Mouse (Mus musculus): ENCODE measurements around the gene Aqp7.
"Not testable (repeated sequence)": the region's sequence is repeated elsewhere in the genome, so short reads cannot be mapped to it uniquely, and the experiment has no call there.

The Aqp7 gene

DNA sequence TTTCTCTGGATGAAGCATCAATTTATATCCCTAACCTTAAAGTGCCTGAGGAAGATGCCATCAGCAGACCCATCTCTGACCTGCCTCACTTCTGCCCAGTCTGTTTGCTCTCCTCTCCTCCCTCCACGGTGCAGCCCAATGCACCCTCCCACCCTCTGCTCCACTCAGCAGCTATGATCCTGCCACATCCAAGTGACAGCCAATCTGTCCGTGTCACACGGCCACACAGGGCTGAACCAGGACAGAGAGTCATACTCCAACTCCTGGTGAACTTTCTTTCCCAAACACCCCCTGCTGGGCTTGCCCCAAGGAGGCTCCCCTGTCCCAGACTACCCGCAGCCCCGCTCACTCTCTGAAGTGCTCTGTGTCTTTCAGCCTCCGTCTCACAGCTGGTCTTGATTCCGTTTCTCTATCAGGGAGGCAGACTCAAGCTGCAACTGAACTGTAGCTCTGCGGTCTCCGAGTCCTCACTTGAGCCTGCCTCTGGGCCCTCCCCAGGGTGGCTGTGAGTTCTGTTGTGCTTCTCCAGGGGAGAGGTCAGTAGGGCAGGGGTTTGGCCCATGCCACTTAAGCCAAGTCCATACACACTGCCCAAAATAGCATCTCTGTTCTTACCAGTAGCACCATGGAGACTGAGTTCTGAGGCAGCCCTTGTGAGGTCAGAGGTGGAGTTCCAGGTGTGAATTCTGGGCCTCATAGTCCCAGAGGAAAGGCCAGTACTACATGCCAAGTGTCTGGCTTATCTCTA lies at the start of gene Aqp7:
Gene Aqp7, minus strand, starts transcription at position 616 of the 748 bp plus-strand sequence.
- no peak for DNase-seq (ENCODE audit: low spot score in 2 of 2)

DNA sequence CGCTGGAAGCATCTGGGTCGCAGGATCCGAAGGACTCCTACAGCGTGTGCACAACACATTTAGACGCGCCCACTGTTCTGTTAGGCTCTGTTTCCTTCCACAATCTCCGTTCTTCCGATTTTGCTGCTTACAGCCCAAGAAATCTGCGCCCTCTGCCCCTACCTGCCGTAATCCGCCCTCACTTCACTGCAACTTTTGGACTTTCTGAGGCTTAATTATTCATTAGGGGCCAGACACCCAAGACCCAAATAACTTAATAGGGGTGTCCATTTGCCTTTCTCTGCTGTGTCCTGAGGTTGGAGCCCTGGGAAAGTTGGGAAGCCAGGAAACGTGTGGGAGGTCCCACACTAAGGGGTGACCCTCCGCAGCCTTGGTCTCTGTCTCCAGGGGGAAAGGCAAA lies 49.4 kb upstream of the Aqp7 start:
- no peak for DNase-seq (ENCODE audit: low spot score in 2 of 2)

DNA sequence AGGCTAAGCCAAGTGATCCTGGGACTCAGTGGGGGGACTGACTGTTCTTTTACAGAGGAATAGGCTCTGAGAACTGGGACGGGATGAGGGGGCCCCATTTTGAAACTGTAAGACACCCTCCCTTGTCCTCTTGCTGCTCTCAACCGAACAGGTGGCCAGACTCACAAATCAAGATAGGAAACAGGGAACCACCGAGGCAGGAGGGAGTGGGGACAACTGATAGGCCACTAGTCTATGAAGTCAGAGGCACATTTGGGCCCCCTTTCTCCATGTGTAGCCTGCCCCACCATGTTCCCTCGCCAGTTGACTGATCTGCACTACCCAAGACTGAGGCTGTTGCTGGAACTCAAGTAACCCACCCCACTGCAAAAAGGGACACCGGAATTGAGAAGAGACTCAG lies 48.9 kb upstream of the Aqp7 start:
- DNase-seq (ENCODE audit: low spot score in 2 of 2), result no peak

DNA sequence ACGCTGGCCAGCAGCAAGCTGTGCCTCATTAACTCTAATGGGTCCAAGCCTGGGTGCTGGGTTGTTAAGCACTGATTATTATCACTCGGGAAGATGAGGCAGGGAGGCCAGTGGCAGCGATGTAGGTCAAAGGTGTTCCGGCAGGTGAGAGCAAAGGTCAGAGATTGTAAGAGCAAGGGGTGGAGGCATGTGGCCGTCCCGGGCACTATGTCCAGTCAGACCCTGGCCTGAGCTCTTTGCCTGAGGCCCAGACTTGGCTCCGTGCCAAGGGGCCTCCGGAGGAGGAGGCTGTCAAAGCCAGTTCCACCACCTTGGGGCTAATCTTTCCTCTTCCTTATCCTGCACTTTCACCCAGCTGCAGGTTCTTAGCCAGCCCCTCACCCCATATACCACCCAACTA lies 48.2 kb upstream of the Aqp7 start:
- DNase-seq (ENCODE audit: low spot score in 2 of 2), result no peak

DNA sequence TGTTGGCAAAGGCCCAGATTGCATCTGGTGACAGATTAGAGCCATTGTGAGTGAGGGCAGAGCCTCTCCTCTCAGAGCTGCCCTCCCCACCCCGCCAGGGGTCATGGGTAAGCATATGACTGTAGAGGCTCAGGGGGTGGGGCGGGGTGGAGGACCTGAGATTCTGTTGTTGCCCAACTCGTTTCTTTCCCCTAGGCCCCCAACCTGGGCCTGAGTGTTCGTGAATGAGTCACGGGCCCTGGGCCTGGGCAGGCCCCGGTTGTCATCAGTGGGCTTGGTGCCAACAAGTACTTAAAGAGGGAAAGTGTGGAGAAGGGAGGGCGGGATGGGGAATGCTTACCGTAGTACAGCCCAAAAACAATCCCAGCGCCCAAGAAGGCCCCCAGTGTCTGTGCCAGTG lies 46.4 kb upstream of the Aqp7 start:
- DNase-seq (ENCODE audit: low spot score in 2 of 2), result no peak

DNA sequence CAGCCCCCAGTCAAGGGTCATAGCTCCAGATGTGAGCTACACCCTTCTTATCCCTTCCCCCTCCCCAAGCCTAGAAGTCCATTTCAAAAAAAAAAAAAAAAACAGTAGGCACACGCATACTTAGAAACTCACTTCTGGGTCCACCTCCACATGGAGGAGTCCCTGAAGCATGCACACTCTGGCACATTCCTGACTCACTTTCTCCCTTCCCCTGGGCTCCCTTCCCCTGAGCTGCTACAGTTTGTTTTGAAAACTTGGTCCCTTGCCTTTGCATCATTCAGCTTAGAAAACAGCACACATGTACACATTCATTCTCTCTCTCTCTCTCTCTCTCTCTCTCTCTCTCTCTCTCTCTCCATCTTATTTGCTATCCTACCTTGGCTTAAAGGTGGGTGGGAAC lies 45.0 kb upstream of the Aqp7 start:
- no peak for DNase-seq (ENCODE audit: low spot score in 2 of 2)

DNA sequence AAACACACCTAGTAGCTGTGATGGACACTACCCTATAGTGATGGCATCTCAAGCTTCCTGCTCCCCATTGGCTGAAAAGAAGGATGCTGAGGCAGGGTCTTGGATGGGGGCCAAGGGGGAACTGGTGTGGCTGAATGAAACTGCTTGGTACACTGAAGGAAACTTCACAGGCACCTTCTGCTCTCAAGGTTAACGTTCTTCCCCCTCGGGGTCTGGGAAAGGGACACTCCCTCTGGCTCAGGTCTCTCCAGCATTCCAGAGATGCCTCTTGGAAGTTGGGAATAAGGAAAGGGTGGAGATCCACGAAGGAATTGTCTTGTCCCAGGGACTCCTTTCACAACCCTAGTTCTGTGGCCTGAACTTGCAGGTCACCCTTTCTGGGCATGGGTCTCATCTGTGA lies 43.5 kb upstream of the Aqp7 start:
- DNase-seq (ENCODE audit: low spot score in 2 of 2), result no peak

DNA sequence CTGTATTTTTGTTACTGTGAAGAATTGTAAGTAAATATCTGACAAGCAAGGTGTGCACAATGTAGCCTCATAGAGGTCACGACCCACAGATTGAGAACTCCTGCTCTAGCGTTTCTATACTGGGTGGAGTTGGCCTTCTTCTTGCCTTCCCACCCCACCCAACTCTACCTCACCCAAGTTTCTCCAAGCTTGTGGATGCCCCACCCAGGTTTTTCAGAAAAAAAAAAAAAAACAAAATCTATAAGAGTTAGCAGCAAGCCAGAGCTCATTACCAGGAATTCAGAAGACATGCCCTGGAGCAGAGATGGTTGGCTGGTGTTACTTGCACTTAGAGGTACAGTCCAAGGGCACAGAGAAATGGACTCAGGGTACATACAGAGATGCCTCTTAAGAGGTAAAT lies 41.8 kb upstream of the Aqp7 start:
- DNase-seq (ENCODE audit: low spot score in 2 of 2), result no peak

DNA sequence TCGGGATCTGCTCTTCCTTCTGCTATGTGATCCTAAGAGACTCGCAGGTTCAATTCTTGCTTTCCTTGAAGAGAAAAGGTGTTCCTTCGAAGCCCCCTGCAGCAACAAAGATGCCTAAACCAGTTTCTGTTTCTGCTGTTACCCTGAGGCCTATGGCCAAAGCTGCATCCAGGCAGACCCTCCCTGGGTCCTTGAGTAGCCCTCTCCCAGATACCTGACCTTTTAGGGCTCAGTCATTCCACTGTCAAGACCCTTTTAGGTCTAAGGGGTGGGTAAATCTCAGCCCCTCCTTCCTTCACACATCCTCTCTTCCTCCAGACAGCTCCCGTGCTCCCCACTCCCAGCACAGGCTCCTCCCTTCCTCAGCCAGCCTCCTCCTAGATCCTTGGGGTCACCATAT lies 41.2 kb upstream of the Aqp7 start:
- DNase-seq (ENCODE audit: low spot score in 2 of 2), result no peak

DNA sequence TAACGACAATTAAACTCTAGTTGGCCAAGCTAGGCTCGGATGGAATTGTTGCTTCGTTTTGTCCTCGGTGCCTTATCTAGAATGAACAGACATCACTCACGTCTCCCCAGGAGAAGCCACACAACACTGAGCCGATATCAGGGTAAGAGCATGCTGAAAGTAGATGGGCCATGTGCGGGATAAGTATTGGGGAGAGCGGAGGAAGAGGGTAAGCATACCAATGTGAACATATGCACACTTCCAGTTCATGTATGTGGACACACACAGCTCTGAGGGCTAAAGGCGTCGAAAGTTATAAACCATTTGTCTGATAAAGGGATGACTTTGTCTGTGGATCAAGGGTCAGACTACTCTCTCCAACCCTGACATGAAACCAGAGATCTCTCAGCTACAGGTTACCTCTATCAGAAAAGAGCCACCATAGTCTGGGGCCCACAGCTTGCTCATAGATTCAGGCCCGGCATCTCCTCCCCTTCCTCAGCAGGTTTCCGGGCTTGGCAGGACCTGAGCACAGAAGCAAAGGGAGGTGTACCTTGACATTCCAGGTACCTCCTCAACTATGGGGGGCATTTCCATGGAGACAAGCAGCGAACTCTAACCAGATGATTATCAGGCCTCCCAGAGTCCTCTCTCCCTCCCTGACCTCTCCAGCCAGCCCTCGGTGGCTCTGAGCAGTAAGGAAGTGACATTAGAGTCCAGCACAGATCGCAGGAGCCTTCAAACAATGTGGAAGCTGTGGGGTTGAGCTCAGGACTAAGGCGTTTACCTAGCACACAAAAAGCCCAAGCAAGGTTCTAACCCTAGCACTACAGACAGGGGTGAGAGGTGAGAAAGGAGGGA lies 39.7 kb upstream of the Aqp7 start:
- DNase-seq (ENCODE audit: low spot score in 2 of 2), result peak in 1 of 2 experiments; percentile 20

DNA sequence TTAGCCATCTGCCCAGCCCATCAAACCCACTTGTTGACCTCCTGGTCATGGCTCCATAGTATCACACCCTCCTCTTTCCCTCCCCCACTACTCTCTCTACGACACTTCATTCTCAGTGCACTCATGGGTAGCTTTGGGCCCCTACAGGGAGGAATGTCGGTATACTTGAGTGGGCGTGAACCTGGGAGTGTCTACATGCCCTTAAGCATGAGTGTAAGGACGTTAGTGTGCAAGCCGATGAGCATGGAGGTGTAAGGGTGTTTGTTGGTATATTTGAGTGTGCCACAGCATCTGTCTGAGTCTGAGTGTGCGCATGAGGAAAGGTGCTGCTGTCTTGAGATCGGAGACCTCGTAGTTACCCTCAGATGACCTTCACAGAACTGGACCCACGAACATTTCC lies 39.0 kb upstream of the Aqp7 start:
- no peak for DNase-seq (ENCODE audit: low spot score in 2 of 2)

DNA sequence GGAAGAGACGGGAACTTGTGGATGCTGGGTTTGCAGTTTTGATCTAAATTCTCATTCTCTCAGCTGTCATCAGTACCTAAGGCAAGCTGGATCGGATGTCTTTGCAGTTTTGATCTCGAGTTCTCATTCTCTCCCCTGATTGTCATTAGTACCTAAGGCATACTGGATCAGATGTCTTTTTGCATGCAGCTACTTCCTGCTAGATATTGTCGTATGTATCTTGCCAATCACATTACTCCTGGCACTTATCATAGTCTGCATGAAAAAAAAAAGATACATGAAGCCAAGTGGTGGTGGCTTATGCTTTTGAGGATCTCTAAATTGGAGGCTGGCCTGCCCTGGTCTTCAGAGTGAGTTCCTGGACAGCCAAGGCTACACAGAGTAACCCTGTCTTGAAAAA lies 36.9 kb upstream of the Aqp7 start:
- no peak for DNase-seq (ENCODE audit: low spot score in 2 of 2)

DNA sequence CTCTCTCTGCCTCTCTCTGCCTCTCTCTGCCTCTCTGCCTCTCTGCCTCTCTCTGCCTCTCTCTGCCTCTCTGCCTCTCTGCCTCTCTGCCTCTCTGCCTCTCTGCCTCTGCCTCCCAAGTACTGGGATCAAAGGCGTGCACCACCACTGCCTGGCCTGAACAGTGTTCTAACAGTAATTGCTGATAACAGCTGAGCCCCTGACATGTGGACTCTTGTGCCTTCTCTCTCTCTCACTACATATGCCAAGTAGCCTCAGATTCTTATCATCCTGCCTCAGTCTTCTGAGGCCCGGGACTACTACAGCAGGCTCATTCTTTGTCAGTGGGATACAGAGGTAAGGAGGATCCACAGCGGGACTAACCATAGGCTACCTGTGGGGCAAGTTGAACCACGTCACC lies 34.9 kb upstream of the Aqp7 start:
- DNase-seq (ENCODE audit: low spot score in 2 of 2), result not testable (repeated sequence)

DNA sequence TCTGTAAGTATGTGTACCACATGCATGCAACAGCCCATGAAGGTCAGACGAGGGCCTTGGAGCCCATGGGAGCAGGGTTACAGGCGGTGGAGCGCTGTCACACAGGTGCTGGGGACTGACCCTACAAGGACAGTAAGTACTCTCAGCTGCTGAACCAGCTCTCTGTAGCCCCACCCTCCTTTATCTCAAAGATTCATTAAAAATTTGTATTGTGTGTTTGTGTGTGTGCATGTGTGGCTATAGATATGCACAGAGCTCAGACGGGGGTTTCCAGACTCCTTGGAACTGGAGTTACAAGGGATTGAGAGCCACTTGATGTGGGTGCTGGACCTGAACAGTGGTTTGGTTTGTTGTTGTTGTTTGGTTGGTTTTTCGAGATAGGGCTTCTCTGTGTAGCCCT lies 33.8 kb upstream of the Aqp7 start:
- DNase-seq (ENCODE audit: low spot score in 2 of 2), result no peak

DNA sequence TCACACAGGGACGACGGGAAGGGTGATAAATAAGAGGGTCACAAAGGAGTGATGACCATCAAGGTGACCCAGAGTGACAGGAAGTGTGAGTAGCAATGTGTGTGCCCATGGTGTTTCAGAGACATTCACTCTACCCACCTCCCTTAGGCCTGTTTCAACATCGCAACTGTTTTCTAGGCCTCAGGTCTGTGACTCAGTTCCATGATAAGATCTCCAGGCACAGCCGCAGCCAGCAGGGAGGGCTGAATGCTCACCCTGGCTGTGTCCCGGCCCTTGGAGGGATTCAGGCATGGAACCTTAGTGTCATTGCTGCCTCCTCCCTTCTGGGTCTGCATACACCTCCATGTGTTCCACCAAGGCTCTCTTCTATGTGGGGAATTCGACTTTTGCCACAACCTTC lies 30.8 kb upstream of the Aqp7 start:
- DNase-seq (ENCODE audit: low spot score in 2 of 2), result no peak

DNA sequence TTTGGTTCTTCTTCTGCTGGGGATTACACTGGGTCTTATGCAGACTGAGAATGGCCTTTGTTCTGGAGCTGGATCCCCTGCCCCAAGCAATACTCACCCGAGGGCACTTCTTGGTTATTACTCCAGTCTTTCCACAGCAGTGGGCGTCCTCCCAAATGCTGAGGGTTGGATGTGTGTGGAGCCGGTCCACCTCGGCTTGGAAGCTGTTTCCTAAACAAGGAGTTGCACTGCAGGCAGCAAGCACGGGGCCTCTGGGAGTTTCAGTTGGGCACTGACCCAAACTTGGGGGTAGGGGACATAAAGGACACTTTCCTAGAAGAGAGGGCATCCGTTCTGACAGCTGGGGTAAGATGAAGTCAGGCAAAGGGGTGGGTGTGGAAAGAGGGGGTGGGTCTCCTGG lies 26.5 kb upstream of the Aqp7 start:
- no peak for DNase-seq (ENCODE audit: low spot score in 2 of 2)

DNA sequence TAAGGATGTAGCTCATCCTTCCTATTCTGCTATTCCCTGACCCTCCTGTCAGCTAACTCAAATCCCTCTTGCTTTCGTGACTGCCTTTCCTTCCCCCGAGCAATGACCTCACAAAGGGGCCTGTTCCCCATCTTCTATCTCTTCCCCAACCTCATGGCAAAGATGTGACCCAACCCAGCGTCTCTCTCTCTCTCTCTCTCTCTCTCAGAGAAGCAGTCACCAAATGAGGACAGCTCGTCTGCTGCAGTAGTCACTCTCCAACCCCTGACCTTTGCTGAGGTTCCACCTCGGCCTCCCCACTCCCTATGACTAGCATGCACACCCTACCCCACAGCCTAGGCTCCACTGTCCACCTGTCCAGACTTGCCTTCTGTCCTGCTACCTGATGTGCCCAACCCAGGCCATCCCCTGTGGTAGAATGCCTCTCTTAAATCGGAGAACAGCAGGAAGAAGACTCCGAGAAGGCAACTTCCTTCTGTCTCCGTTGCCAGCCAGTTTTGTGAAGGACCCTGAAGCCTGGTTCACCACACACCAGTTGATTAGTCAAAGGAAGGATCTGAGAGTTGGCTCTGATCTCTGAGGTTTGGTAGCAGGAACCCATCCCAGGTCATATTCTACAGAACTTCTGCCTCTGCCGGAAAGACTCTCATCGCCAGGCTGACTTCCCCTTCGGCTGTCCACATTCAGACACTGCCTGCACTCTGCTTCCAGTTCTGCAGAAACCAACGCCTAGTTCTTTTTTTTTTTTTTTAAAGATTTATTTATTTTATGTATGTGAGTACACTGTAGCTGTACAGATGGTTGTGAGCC lies 25.3 kb upstream of the Aqp7 start:
- DNase-seq (ENCODE audit: low spot score in 2 of 2), result no peak

DNA sequence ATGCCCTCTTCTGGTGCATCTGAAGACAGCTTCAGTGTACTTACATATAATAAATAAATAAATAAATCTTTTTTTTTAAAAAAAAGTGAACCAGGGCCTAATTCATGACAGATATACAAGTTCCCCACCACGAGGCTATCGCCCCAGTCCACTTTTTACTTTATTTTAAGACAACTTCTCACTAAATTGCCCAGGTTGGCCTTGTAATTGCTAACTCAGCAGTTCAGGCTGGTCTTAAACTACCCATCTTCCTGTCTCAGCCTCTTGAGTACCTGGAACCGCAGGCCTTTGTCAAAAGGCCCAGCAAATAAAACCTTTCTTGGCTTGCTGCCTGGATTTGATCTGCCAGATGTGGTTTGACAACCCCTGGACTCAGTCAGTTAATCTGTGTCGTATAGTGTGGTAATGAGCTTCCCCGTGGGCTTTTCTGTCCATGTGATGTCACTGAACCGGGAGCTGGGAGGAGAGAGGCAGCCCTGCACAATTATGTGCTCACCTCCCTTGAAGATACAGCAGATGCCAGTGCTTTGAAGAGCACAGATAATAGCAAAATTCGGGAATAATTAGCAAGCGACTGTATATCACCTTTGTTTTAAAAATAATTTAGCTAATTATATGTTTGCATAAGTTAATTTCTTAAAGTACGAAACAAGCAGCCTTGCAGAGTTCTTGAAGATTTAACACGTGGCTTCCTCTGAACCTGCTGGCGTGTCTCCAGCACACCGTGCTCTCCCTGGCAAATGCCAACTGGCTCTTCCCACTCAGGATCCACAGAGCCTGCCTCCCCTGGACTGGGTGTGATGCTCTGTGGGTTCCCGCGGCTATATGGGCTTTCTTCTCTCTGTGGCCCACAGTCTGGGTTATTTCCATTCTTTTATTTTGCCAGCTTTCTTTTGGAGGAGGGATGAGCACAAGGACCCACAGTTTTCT lies 23.8 kb upstream of the Aqp7 start:
- DNase-seq (ENCODE audit: low spot score in 2 of 2), result no peak

DNA sequence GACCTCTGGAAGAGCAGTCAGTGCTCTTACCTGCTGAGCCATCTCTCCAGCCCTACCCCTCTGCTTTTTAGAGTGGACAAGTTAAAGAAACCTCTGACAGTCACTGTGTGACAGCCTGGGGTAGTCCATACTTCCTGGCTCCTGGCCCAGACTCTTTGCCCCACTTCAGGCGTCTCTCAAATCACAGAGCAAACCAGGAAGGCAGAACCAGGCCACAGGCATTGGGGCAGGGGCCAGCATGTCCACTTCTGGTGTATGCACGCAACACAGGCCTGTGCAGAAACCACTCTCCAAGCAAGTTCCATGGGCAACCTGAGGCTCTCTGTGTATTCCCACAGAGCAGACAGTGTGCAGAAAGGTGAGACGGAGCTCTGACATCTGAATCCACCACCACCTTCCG lies 17.3 kb upstream of the Aqp7 start:
- no peak for DNase-seq (ENCODE audit: low spot score in 2 of 2)

DNA sequence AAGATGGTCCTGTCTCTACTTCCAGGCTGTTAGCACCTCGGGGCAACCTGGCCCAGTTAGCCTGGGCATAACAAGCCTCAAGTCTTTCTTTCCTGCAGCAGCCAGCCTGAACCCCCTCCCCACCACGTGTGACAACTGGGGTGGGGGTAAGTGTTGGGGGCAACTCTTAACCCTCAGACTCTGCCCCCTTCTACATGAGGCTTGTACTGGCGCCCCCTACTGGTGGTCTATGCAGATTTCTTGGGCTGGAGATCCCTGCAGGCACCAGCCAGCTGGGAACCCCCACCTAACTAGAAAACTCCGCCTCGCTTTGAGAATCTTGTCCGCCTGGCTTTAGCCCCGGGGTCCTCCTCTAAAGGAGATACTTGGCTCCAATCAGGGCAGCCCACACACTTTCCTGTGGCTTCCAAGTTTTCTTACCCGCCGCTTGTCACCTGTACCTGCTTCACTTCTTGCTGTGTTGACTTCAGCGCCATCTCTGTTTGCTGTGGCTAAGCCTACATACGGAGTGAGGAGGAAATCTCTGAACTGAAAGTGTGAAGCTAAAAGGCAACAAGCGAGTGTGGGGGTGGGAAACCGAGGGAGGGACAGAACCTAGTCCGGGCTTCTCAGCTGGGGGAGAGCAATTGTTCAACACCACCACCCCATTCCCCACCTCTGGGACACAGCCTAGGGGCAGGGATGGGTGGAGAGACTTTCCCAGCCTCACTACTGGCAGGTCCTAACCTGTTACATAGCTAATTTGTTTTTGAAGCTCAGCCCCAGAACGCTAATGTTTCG lies 16.1 kb upstream of the Aqp7 start:
- peak in 1 of 2 experiments; percentile 16 for DNase-seq (ENCODE audit: low spot score in 2 of 2)

DNA sequence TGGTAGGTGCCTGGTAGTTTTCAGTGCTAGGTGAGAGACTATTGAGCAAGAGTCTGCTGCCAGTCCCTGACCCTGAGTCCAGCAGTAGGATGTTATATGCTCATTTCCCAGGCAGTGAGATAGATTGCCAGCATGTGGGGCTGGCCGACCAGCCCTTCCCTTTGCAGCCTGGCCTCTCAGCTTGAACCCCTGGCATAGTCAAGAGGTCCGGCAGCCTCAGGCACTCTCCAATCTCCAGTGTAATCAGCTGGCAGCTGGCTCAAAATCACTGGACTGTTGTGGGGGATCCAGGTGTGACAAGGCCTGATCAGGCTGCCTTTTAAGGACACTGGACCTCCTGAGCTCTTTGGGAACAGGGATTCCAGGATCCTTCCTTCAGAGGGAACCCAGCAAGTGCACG lies 15.4 kb upstream of the Aqp7 start:
- no peak for DNase-seq (ENCODE audit: low spot score in 2 of 2)

Data from spleen, postnatal 14 days (tissue).